Mouse (Mus musculus): Measurements from ENCODE around the gene Wsb2. TPM values are rescaled to one million over a fixed set of nuclear protein-coding genes. Genes with fewer than 3 reads are reported as not detected.

Gene Wsb2
- 31.1 and 33.1 TPM in 2 replicates for polyA plus RNA-seq (2012)

GRCm38 (mm10) chr5:117357129-117357477 is at the start of gene Wsb2:
TSS of gene Wsb2 (plus strand) at chr5:117357304.

GRCm38 (mm10) chr5:117318741-117319629 is 38.1 kb upstream of the Wsb2 start, which contains the start of gene Vsig10:
TSS of gene Vsig10 (plus strand) at chr5:117319083.

GRCm38 (mm10) chr5:117388877-117389276 is 31.8 kb downstream of the Wsb2 start, which contains the start of gene Rfc5:
TSS of gene Rfc5 (minus strand) at chr5:117389047.

GRCm38 (mm10) chr5:117413507-117414501 is 56.7 kb downstream of the Wsb2 start, which contains the start of gene Ksr2:
TSS of gene Ksr2 (plus strand) at chr5:117414000.

Other genes starting within 250 kb of the Wsb2 start
- 65.1 and 84.3 TPM in 2 replicates for gene Suds3, start 241.2 kb upstream of the Wsb2 start, polyA plus RNA-seq (2012)
- gene Taok3, start 237.2 kb upstream of the Wsb2 start, polyA plus RNA-seq (2012), result 37.5 and 50.7 TPM in 2 replicates
- gene Pebp1, start 69.7 kb upstream of the Wsb2 start, polyA plus RNA-seq (2012), result 1,044 and 1,091 TPM in 2 replicates
- gene Vsig10, start 38.2 kb upstream of the Wsb2 start, polyA plus RNA-seq (2012), result 8.0 and 10.9 TPM in 2 replicates
- gene Rfc5, start 31.7 kb downstream of the Wsb2 start, polyA plus RNA-seq (2012), result 121 and 132 TPM in 2 replicates
- gene Ksr2, start 56.7 kb downstream of the Wsb2 start, polyA plus RNA-seq (2012), result 0.44 and 0.74 TPM in 2 replicates

Measured in megakaryocyte-erythroid progenitor cell, adult 5 weeks (primary cell).